Mouse (Mus musculus): ENCODE measurements around the gene Olfr811. TPM values are rescaled to one million over a fixed set of nuclear protein-coding genes. Genes with fewer than 3 reads are reported as not detected.

The Olfr811 gene
- not detected in 2 replicates for polyA plus RNA-seq (2011; ENCODE audit: insufficient read depth, insufficient read length, low replicate concordance, missing spikeins)

DNA sequence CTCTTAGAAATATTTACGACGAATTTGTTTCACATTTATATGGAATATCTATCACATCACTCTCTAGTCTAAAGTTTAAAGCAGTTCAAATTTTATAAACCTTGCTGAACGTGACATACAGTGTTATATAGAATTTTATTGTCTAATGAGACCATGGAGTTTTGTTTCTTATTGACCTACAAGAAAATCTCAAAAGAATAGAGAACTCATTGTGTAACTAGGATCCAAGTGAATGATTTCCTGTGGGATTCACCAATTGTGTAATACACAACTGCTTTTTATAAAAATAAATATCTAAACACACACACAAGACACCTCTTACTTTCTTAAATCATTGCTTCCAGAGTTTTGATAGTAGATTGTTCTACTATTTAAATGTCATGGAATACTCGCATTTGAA is at the start of gene Olfr811:
Olfr811 (minus strand) TSS at position 101 of the 400 bp plus-strand sequence.
- 75% methylated on average over 4 of the region's 4 CpGs for WGBS
- no peak within 1 kb of the TSS for H3K4me3 ChIP-seq (replicated peaks; ENCODE audit: control insufficient read depth, low read depth, low read length)
- H3K27ac ChIP-seq (ENCODE audit: control insufficient read depth, insufficient read depth, low read depth, low read length, poor library complexity): no peak within 1 kb of the TSS
- no peaks in the 10 kb centered on the region for H3K4me1 ChIP-seq (ENCODE audit: control insufficient read depth, insufficient read depth, low read length)
- TF ChIP-seq POLR2A (IDR thresholded peaks at IDR 0.05; ENCODE audit: borderline replicate concordance, control insufficient read depth, low read depth, low read length): no peak

DNA sequence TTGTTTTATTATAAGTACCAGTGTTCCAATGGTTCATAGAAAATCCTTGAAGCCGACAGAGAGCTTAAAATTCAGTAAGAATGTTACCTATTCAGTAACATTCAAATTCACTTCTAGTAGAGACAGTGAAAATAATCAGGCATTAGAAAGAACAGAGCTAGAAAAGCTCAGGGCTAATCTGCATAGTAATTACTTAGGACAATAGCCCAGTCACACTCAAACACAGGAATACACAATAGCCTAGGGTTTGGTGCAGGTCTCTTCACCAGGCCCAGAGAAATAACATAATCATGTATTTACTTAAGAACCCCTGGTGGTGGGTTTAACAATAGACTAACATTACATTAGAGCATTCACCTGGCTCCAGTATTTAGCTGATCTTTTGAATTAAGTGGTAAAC is 43.1 kb upstream of the Olfr811 start:
- no peak overlapping the region for H3K27ac ChIP-seq (ENCODE audit: control insufficient read depth, insufficient read depth, low read depth, low read length, poor library complexity)
- TF ChIP-seq POLR2A (IDR thresholded peaks at IDR 0.05; ENCODE audit: borderline replicate concordance, control insufficient read depth, low read depth, low read length): no peak
- TF ChIP-seq CTCF (IDR thresholded peaks at IDR 0.05; ENCODE audit: control insufficient read depth, insufficient read depth, low read length): no peak
- WGBS: 76% methylated on average over 1 of the region's 1 CpGs

DNA sequence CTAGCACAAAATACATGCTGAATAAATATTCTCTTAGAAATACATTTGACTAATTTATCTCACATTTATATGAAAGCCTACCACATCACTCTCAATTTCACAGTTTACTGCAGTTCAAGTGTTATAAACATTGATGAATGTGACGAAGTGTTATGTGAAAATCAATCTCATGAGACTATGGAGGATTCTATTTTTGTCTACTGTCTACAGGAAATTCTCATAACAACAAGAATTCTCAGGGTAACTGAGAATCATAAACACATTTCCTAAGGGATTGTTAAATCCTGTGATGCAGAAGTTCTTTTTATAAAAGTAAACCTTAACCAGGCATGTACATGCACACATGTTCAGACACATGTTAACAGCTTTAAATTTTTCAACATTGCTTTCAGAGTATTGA is 41.8 kb upstream of the Olfr811 start, which contains the start of gene Olfr812:
Olfr812 (minus strand) TSS at position 101 of the 400 bp plus-strand sequence.
- H3K4me1 ChIP-seq (ENCODE audit: control insufficient read depth, insufficient read depth, low read length): no peaks in the 10 kb centered on the region
- 41% methylated on average over 1 of the region's 1 CpGs for WGBS
- H3K27ac ChIP-seq (ENCODE audit: control insufficient read depth, insufficient read depth, low read depth, low read length, poor library complexity): no peak within 1 kb of the TSS
- no peak for TF ChIP-seq CTCF (IDR thresholded peaks at IDR 0.05; ENCODE audit: control insufficient read depth, insufficient read depth, low read length)
- TF ChIP-seq POLR2A (IDR thresholded peaks at IDR 0.05; ENCODE audit: borderline replicate concordance, control insufficient read depth, low read depth, low read length): no peak
- no peak within 1 kb of the TSS for H3K4me3 ChIP-seq (replicated peaks; ENCODE audit: control insufficient read depth, low read depth, low read length)

More for the DNA sequence above, 43.1 kb upstream of the Olfr811 start:
- no peak overlapping the region for H3K4me3 ChIP-seq (replicated peaks; ENCODE audit: control insufficient read depth, low read depth, low read length)
- no peaks in the 10 kb centered on the region for H3K4me1 ChIP-seq (ENCODE audit: control insufficient read depth, insufficient read depth, low read length)

DNA sequence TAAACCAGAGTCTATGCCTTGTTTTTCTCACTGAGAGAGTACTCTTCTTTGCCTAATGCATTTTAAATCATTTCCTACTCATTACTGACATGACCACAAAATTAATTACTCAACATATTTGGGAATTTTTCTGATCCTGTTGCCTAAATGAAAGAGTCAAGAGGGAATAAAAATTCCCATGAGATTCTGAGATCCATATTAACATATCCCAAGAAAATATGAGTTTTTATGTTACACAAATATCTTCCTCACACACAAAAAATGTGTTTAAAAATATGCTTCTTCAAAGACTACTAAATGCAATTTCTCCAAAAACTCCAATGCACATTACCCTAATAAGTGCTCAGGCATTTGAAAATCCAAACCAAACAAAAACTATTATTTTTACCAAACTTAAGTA is 9.4 kb downstream of the Olfr811 start, which contains the start of gene Olfr810:
Olfr810 (minus strand) TSS at position 101 of the 400 bp plus-strand sequence.
- no peak for TF ChIP-seq CTCF (IDR thresholded peaks at IDR 0.05; ENCODE audit: control insufficient read depth, insufficient read depth, low read length)
- TF ChIP-seq POLR2A (IDR thresholded peaks at IDR 0.05; ENCODE audit: borderline replicate concordance, control insufficient read depth, low read depth, low read length): no peak
- no peaks in the 10 kb centered on the region for H3K4me1 ChIP-seq (ENCODE audit: control insufficient read depth, insufficient read depth, low read length)
- no peak within 1 kb of the TSS for H3K4me3 ChIP-seq (replicated peaks; ENCODE audit: control insufficient read depth, low read depth, low read length)
- H3K27ac ChIP-seq (ENCODE audit: control insufficient read depth, insufficient read depth, low read depth, low read length, poor library complexity): no peak within 1 kb of the TSS

DNA sequence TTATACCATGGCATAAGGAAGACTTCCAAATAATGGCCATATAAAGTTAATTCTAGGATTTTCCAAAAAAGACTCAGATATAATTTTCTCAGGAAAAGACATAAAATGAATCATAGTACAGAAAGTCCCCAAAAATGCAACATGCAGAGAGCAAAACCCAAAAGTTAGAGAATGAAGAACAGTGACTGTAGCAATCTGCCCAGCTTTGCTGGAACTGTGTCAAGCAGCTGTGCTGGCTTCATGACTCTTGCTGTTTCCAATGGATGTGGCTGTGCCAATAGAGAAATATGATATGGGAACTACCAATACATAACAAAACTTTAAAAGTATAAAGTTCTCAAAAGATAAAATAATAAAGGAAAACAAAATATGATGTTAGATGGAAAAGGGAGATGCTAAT is 26.1 kb downstream of the Olfr811 start:
- no peak overlapping the region for H3K4me3 ChIP-seq (replicated peaks; ENCODE audit: control insufficient read depth, low read depth, low read length)
- TF ChIP-seq POLR2A (IDR thresholded peaks at IDR 0.05; ENCODE audit: borderline replicate concordance, control insufficient read depth, low read depth, low read length) (no peak), CTCF (IDR thresholded peaks at IDR 0.05; ENCODE audit: control insufficient read depth, insufficient read depth, low read length) (no peak)
- no peaks in the 10 kb centered on the region for H3K4me1 ChIP-seq (ENCODE audit: control insufficient read depth, insufficient read depth, low read length)
- H3K27ac ChIP-seq (ENCODE audit: control insufficient read depth, insufficient read depth, low read depth, low read length, poor library complexity): no peak overlapping the region

DNA sequence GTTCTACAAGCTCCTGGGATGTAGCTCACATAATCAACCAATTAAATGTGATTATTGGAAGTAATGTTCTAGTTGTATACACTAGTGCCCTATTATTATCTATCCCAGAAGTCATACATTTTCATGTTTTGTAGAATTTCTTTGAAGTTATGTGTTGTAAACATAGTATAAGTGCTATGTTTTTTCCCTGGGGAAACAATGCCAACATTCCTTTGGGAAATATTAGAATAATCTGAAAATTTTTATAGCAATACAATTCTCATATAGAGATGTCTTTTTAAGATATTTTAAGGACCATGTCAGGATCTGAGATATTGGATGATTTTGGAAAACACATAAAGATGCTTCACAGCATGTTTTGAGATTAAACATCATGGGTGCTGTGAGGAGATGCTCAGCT is 29.9 kb downstream of the Olfr811 start, which contains the start of gene Olfr809:
Olfr809 (plus strand) TSS at position 301 of the 400 bp plus-strand sequence.
- Histone ChIP-seq H3K4me3 (replicated peaks; ENCODE audit: control insufficient read depth, low read depth, low read length) (no peak within 1 kb of the TSS), H3K4me1 (ENCODE audit: control insufficient read depth, insufficient read depth, low read length) (no peaks in the 10 kb centered on the region), H3K27ac (ENCODE audit: control insufficient read depth, insufficient read depth, low read depth, low read length, poor library complexity) (no peak within 1 kb of the TSS)
- TF ChIP-seq POLR2A (IDR thresholded peaks at IDR 0.05; ENCODE audit: borderline replicate concordance, control insufficient read depth, low read depth, low read length): no peak
- no peak for TF ChIP-seq CTCF (IDR thresholded peaks at IDR 0.05; ENCODE audit: control insufficient read depth, insufficient read depth, low read length)

DNA sequence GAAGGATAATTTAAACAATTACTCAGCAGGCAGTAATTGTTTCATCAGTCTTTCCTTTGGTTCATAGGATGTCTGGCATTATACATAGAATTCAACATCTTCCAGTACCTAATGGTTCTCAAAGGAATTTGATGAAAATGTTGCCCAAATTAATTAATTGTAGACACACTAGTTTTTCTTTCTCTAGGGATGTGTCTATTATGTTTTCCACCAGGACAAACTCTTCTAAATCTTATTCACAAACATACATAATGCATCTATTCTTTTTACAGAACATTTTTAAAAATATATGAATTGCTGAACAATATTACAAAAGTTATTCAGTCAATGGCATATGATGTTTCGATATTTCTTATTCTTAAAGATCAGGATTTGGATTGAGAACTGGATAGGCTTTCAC is 39.0 kb downstream of the Olfr811 start, which contains the start of gene Olfr808:
Olfr808 (plus strand) TSS at position 301 of the 400 bp plus-strand sequence.
- no peak within 1 kb of the TSS for H3K27ac ChIP-seq (ENCODE audit: control insufficient read depth, insufficient read depth, low read depth, low read length, poor library complexity)
- no peak within 1 kb of the TSS for H3K4me3 ChIP-seq (replicated peaks; ENCODE audit: control insufficient read depth, low read depth, low read length)

DNA sequence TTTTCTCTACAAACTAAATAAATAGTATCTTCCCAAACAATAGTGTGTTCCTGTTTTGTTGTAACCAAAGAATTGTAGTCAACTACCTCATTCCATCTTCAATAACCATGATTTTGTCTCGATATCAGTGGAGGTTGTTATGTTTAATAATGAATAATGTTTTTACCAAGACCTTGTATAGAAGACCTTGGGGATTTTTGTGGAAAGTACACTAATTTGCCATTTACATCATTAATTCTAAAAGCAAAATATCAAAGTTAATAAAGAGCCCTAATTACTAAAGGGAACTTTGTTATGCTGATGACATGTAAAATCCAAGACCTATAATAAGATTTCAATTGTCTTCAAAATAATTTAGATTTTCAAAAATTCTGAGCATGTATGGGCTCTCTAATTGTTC is 46.5 kb downstream of the Olfr811 start, which contains the start of gene Olfr807:
Olfr807 (minus strand) TSS at position 101 of the 400 bp plus-strand sequence.
- no peaks in the 10 kb centered on the region for H3K4me1 ChIP-seq (ENCODE audit: control insufficient read depth, insufficient read depth, low read length)
- TF ChIP-seq POLR2A (IDR thresholded peaks at IDR 0.05; ENCODE audit: borderline replicate concordance, control insufficient read depth, low read depth, low read length) (no peak), CTCF (IDR thresholded peaks at IDR 0.05; ENCODE audit: control insufficient read depth, insufficient read depth, low read length) (no peak)
- H3K27ac ChIP-seq (ENCODE audit: control insufficient read depth, insufficient read depth, low read depth, low read length, poor library complexity): no peak within 1 kb of the TSS
- no peak within 1 kb of the TSS for H3K4me3 ChIP-seq (replicated peaks; ENCODE audit: control insufficient read depth, low read depth, low read length)
- WGBS: 80% methylated on average over 1 of the region's 1 CpGs

More for the DNA sequence above, 39.0 kb downstream of the Olfr811 start, which contains the start of gene Olfr808:
- no peaks in the 10 kb centered on the region for H3K4me1 ChIP-seq (ENCODE audit: control insufficient read depth, insufficient read depth, low read length)
- TF ChIP-seq POLR2A (IDR thresholded peaks at IDR 0.05; ENCODE audit: borderline replicate concordance, control insufficient read depth, low read depth, low read length) (no peak), CTCF (IDR thresholded peaks at IDR 0.05; ENCODE audit: control insufficient read depth, insufficient read depth, low read length) (no peak)
- WGBS: 72% methylated on average over 1 of the region's 1 CpGs

Other genes starting within 250 kb of the Olfr811 start
- gene Olfr794, start 236.7 kb downstream of the Olfr811 start, polyA plus RNA-seq (2011; ENCODE audit: insufficient read depth, insufficient read length, low replicate concordance, missing spikeins): not detected in 2 replicates
- gene Olfr796, start 191.8 kb downstream of the Olfr811 start, polyA plus RNA-seq (2011; ENCODE audit: insufficient read depth, insufficient read length, low replicate concordance, missing spikeins): not detected in 2 replicates
- not detected in 2 replicates for gene Olfr798, start 176.5 kb downstream of the Olfr811 start, polyA plus RNA-seq (2011; ENCODE audit: insufficient read depth, insufficient read length, low replicate concordance, missing spikeins)
- not detected in 2 replicates for gene Olfr799, start 166.9 kb downstream of the Olfr811 start, polyA plus RNA-seq (2011; ENCODE audit: insufficient read depth, insufficient read length, low replicate concordance, missing spikeins)
- not detected in 2 replicates for gene Olfr800, start 146.7 kb downstream of the Olfr811 start, polyA plus RNA-seq (2011; ENCODE audit: insufficient read depth, insufficient read length, low replicate concordance, missing spikeins)
- not detected in 2 replicates for gene Olfr801, start 130.5 kb downstream of the Olfr811 start, polyA plus RNA-seq (2011; ENCODE audit: insufficient read depth, insufficient read length, low replicate concordance, missing spikeins)
- not detected in 2 replicates for gene Olfr802, start 116.2 kb downstream of the Olfr811 start, polyA plus RNA-seq (2011; ENCODE audit: insufficient read depth, insufficient read length, low replicate concordance, missing spikeins)
- gene Olfr803, start 110.1 kb downstream of the Olfr811 start, polyA plus RNA-seq (2011; ENCODE audit: insufficient read depth, insufficient read length, low replicate concordance, missing spikeins): not detected in 2 replicates
- 0.35 TPM in 1 of 2 replicates, not detected in the other for gene Olfr804, start 101.2 kb downstream of the Olfr811 start, polyA plus RNA-seq (2011; ENCODE audit: insufficient read depth, insufficient read length, low replicate concordance, missing spikeins)
- gene Olfr805, start 75.0 kb downstream of the Olfr811 start, polyA plus RNA-seq (2011; ENCODE audit: insufficient read depth, insufficient read length, low replicate concordance, missing spikeins): 0.61 TPM in 1 of 2 replicates, not detected in the other
- gene Olfr806, start 62.5 kb downstream of the Olfr811 start, polyA plus RNA-seq (2011; ENCODE audit: insufficient read depth, insufficient read length, low replicate concordance, missing spikeins): not detected in 2 replicates
- not detected in 2 replicates for gene Olfr807, start 46.6 kb downstream of the Olfr811 start, polyA plus RNA-seq (2011; ENCODE audit: insufficient read depth, insufficient read length, low replicate concordance, missing spikeins)
- gene Olfr808, start 38.9 kb downstream of the Olfr811 start, polyA plus RNA-seq (2011; ENCODE audit: insufficient read depth, insufficient read length, low replicate concordance, missing spikeins): not detected in 2 replicates
- gene Olfr809, start 29.8 kb downstream of the Olfr811 start, polyA plus RNA-seq (2011; ENCODE audit: insufficient read depth, insufficient read length, low replicate concordance, missing spikeins): not detected in 2 replicates
- gene Olfr810, start 9.5 kb downstream of the Olfr811 start, polyA plus RNA-seq (2011; ENCODE audit: insufficient read depth, insufficient read length, low replicate concordance, missing spikeins): not detected in 2 replicates
- not detected in 2 replicates for gene Olfr812, start 41.7 kb upstream of the Olfr811 start, polyA plus RNA-seq (2011; ENCODE audit: insufficient read depth, insufficient read length, low replicate concordance, missing spikeins)
- not detected in 2 replicates for gene Olfr813, start 51.0 kb upstream of the Olfr811 start, polyA plus RNA-seq (2011; ENCODE audit: insufficient read depth, insufficient read length, low replicate concordance, missing spikeins)
- gene Olfr814, start 75.5 kb upstream of the Olfr811 start, polyA plus RNA-seq (2011; ENCODE audit: insufficient read depth, insufficient read length, low replicate concordance, missing spikeins): not detected in 2 replicates
- gene Olfr815, start 101.5 kb upstream of the Olfr811 start, polyA plus RNA-seq (2011; ENCODE audit: insufficient read depth, insufficient read length, low replicate concordance, missing spikeins): not detected in 2 replicates
- not detected in 2 replicates for gene Olfr816, start 111.2 kb upstream of the Olfr811 start, polyA plus RNA-seq (2011; ENCODE audit: insufficient read depth, insufficient read length, low replicate concordance, missing spikeins)
- gene Olfr818, start 144.7 kb upstream of the Olfr811 start, polyA plus RNA-seq (2011; ENCODE audit: insufficient read depth, insufficient read length, low replicate concordance, missing spikeins): not detected in 2 replicates
- gene Olfr819, start 162.9 kb upstream of the Olfr811 start, polyA plus RNA-seq (2011; ENCODE audit: insufficient read depth, insufficient read length, low replicate concordance, missing spikeins): not detected in 2 replicates
- not detected in 2 replicates for gene Olfr247, start 171.7 kb upstream of the Olfr811 start, polyA plus RNA-seq (2011; ENCODE audit: insufficient read depth, insufficient read length, low replicate concordance, missing spikeins)
- gene Gm10310, start 180.7 kb upstream of the Olfr811 start, polyA plus RNA-seq (2011; ENCODE audit: insufficient read depth, insufficient read length, low replicate concordance, missing spikeins): 0.27 TPM in 1 of 2 replicates, not detected in the other
- not detected in 2 replicates for gene Olfr820, start 208.2 kb upstream of the Olfr811 start, polyA plus RNA-seq (2011; ENCODE audit: insufficient read depth, insufficient read length, low replicate concordance, missing spikeins)
- gene Olfr821, start 226.0 kb upstream of the Olfr811 start, polyA plus RNA-seq (2011; ENCODE audit: insufficient read depth, insufficient read length, low replicate concordance, missing spikeins): not detected in 2 replicates